Mouse (Mus musculus) ES-E14 (cell line): Measurements from ENCODE around the gene Slc29a4.

Source experiments
- HCFC1 ChIP-seq: IDR thresholded peaks from 2 replicates; pipeline ENCODE4 v1.6.1; 2012; ENCODE audit warnings: low read length, inconsistent platforms, borderline replicate concordance; ENCODE audit not compliant: insufficient read depth
- MAFK ChIP-seq: IDR thresholded peaks from 2 replicates; pipeline ENCODE4 v1.6.1; 2014; ENCODE audit warnings: mild to moderate bottlenecking, low read depth, low read length, inconsistent platforms; ENCODE audit not compliant: insufficient read depth
- ZC3H11A ChIP-seq: IDR thresholded peaks from 2 replicates; pipeline ENCODE4 v1.6.1; 2012; ENCODE audit warnings: low read depth, mild to moderate bottlenecking, inconsistent platforms, low read length, borderline replicate concordance
- ZNF384 ChIP-seq: IDR thresholded peaks from 2 replicates; pipeline ENCODE4 v1.6.1; 2012; ENCODE audit warnings: low read depth, low read length, inconsistent platforms

DNA sequence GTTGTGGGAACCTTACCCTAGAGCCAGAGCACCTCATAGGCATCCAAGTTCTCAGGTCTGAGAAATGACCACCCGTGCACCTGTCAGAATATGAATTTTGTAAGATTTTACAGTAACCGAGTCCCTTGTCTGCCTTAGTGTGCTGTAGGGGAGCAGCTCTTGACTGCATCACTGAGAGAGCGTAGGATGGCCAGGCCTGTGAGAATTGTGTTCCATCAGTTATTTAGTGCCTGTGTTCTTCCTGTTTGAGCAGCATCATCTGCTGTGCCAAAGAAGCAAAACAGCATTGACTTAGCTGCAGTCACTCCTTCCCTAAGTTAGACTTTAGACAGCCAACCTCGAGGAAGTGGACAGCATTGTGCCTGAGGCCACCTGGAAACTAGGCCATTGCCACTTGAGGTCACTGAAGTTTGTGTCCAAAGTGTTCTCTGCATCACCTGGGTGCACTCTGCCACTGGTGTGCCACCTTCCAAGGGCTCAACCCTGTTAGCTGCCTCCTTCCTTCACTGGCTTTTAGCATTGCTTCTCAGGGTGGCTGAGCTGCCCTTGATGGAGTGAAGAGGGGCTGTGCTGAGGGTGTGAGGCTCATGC is 42.8 kb upstream of the Slc29a4 start:
- TF ChIP-seq HCFC1 (no peak), ZC3H11A (no peak), MAFK (no peak), ZNF384 (no peak)
